Mouse (Mus musculus) liver, embryonic 14.5 days (tissue): ENCODE results near the gene Slc25a39. TPM values are rescaled to one million over a fixed set of nuclear protein-coding genes. Genes with fewer than 3 reads are reported as not detected.

Experiments used
- ATAC-seq: fragments of 200-750 bp; cut with Nextera tagmentation; 2 replicates; pipeline ENCODE4 v1.8.0; 2017; ENCODE audit warnings: moderate number of reproducible peaks, mild to moderate bottlenecking, moderate library complexity; ENCODE audit not compliant: insufficient read depth
- DNase-seq, 3 experiments: peaks; one replicate each; pipeline ENCODE4 v3.0.0-alpha.2; 2012 to 2013; ENCODE audit warnings: low read depth in 3 of 3, low spot score in 3 of 3
- H3K27ac ChIP-seq: fragments of 300-500 bp; sonication (generic); 2 replicates; pipeline ENCODE4 v1.5.1; 2014; ENCODE audit warnings: moderate library complexity, mild to moderate bottlenecking, control low read depth, inconsistent platforms
- H3K27me3 ChIP-seq: fragments of 300-500 bp; sonication (generic); 2 replicates; pipeline ENCODE4 v1.6.1; 2014; ENCODE audit warnings: mild to moderate bottlenecking, low read length, moderate library complexity; ENCODE audit not compliant: control insufficient read depth, insufficient read depth
- H3K36me3 ChIP-seq: fragments of 300-500 bp; sonication (generic); replicated peaks from 2 replicates; pipeline ENCODE4 v1.6.1; 2014; ENCODE audit warnings: low read depth; ENCODE audit not compliant: control insufficient read depth, insufficient read depth
- H3K4me1 ChIP-seq, 2 experiments: fragments of 200-500 bp in 1 of 2; fragments of 300-500 bp in 1 of 2; sonication (generic) in 1 of 2; replicated peaks; 2 replicates each; pipeline ENCODE4 v1.6.1; 2012 to 2014; ENCODE audit warnings: antibody characterized with exemption in 1 of 2, inconsistent platforms in 1 of 2, low read length in 1 of 2; ENCODE audit not compliant: control insufficient read depth in 2 of 2, insufficient read depth in 2 of 2
- H3K4me2 ChIP-seq: fragments of 300-500 bp; sonication (generic); 2 replicates; pipeline ENCODE4 v1.6.1; 2014; ENCODE audit warnings: low read depth, mild to moderate bottlenecking, control low read depth, moderate library complexity
- H3K4me3 ChIP-seq, 2 experiments: fragments of 200-500 bp in 1 of 2; fragments of 300-500 bp in 1 of 2; sonication (generic) in 1 of 2; 2 replicates each; pipeline ENCODE4 v1.5.1; 2012 to 2014; ENCODE audit warnings: low read depth in 2 of 2, low read length in 2 of 2, mild to moderate bottlenecking in 2 of 2, control low read depth in 1 of 2, inconsistent platforms in 1 of 2, moderate library complexity in 1 of 2; ENCODE audit not compliant: insufficient read depth in 1 of 2
- H3K9ac ChIP-seq: fragments of 300-500 bp; sonication (generic); replicated peaks from 2 replicates; pipeline ENCODE4 v1.6.1; 2014; ENCODE audit warnings: mild to moderate bottlenecking, control low read depth, moderate library complexity
- H3K9me3 ChIP-seq: fragments of 300-500 bp; sonication (generic); 2 replicates; pipeline ENCODE4 v1.6.1; 2016; ENCODE audit warnings: low read length, mixed read lengths; ENCODE audit not compliant: control insufficient read depth
- CTCF ChIP-seq: IDR thresholded peaks from 2 replicates; pipeline ENCODE4 v1.5.1; 2016; ENCODE audit warnings: antibody characterized with exemption, low read depth, control low read depth
- EP300 ChIP-seq: IDR thresholded peaks from 2 replicates; pipeline ENCODE4 v1.6.1; 2016; ENCODE audit warnings: antibody characterized with exemption, low read depth
- WGBS: fragments of 180-500 bp; shearing (Covaris S2); extraction: QIAGEN DNeasy Blood & Tissue Kit; methylation state at CpG from one replicate; pipeline ENCODE4 v1.1.7; 2014; ENCODE audit not compliant: insufficient replicate concordance; 5-methylcytosine and 5-hydroxymethylcytosine counted together
- polyA plus RNA-seq, 2 experiments: library from polyadenylated mRNA; depleted of rRNA in 1 of 2; stranded (reverse) in 1 of 2; unstranded in 1 of 2; fragments of >200 nt; fragmentation: Nextera tagmentation in 1 of 2; extraction: Ambion mirVana in 1 of 2; gene quantifications; 2 replicates each; pipeline versions ENCODE4 v1.2.1 to v1.2.3; 2012 to 2014

Slc25a39 gene
- polyA plus RNA-seq, 2 experiments: 167 to 339 TPM

- H3K4me3 ChIP-seq: no peak overlapping the region
- ATAC-seq (no peak), DNase-seq (no peak)
- H3K27me3 ChIP-seq: peaks cover 6% of the 10 kb centered on the region; the same call in 1 of the 2 replicates
- peak overlapping the region; percentile 11; the same call in 1 of the 2 replicates for H3K4me2 ChIP-seq
- H3K36me3 ChIP-seq: no peaks in the 10 kb centered on the region
- peaks cover 3% of the 10 kb centered on the region for H3K9me3 ChIP-seq
- peaks cover 41 to 51% of the 10 kb centered on the region in 2 experiments for H3K4me1 ChIP-seq
- TF ChIP-seq CTCF: no peak
- TF ChIP-seq EP300: no peak
- H3K9ac ChIP-seq: no peak overlapping the region; the same call in none of the 2 replicates
- 53% methylated on average over 4 of the region's 4 CpGs for WGBS
- H3K27ac ChIP-seq: peak overlapping the region; percentile 18
Observed at GRCm38 (mm10) chr11:102381341-102382100, 26.2 kb downstream of the Slc25a39 start.

- no peak overlapping the region for H3K4me2 ChIP-seq
- H3K27ac ChIP-seq: no peak overlapping the region
- WGBS: 65% methylated on average over 5 of the region's 5 CpGs
- no peak for DNase-seq
- H3K27me3 ChIP-seq: no peaks in the 10 kb centered on the region
- no peak overlapping the region for H3K9ac ChIP-seq
- H3K4me3 ChIP-seq: no peak overlapping the region
- ATAC-seq: no peak
- H3K36me3 ChIP-seq: no peaks in the 10 kb centered on the region
- TF ChIP-seq CTCF (no peak), EP300 (no peak)
- peaks cover 46 to 57% of the 10 kb centered on the region in 2 experiments for H3K4me1 ChIP-seq
- H3K9me3 ChIP-seq: peaks cover 3% of the 10 kb centered on the region
Observed at GRCm38 (mm10) chr11:102380091-102380490, 27.7 kb downstream of the Slc25a39 start.

GRCm38 (mm10) chr11:102377186-102377585 is 30.6 kb downstream of the Slc25a39 start:
- Histone ChIP-seq H3K4me2 (peak overlapping the region; percentile 96), H3K4me1 (peaks cover 50 to 65% of the 10 kb centered on the region in 2 experiments), H3K27me3 (no peaks in the 10 kb centered on the region; the same call in 1 of the 2 replicates), H3K9me3 (peaks cover 3% of the 10 kb centered on the region), H3K27ac (peak overlapping the region; percentile 100), H3K9ac (peak overlapping the region; percentile 99), H3K36me3 (no peaks in the 10 kb centered on the region), H3K4me3 (peak overlapping the region; percentile 14 to 60; a peak in 2 of 4 replicates)
- 51% methylated on average over 12 of the region's 12 CpGs for WGBS
- TF ChIP-seq CTCF (peak; percentile 80), EP300 (no peak; the same call in 1 of the 2 replicates)
- ATAC-seq: no peak
- DNase-seq: no peak

- WGBS: 23% methylated on average over 8 of the region's 8 CpGs
- DNase-seq (no peak), ATAC-seq (peak; percentile 14; the same call in 1 of the 2 replicates)
- Histone ChIP-seq H3K9ac (peak overlapping the region; percentile 99), H3K27me3 (no peaks in the 10 kb centered on the region; the same call in 1 of the 2 replicates), H3K4me2 (peak overlapping the region; percentile 96), H3K27ac (peak overlapping the region; percentile 100), H3K4me3 (peak overlapping the region; percentile 52 to 60), H3K9me3 (peaks cover 3% of the 10 kb centered on the region), H3K4me1 (peaks cover 47 to 61% of the 10 kb centered on the region in 2 experiments), H3K36me3 (no peaks in the 10 kb centered on the region)
- TF ChIP-seq CTCF: no peak
- no peak for TF ChIP-seq EP300
Observed at GRCm38 (mm10) chr11:102376196-102376835, 31.4 kb downstream of the Slc25a39 start.
